ENCODE assay signal across 28 mouse cellular contexts in the genomic region with DNA sequence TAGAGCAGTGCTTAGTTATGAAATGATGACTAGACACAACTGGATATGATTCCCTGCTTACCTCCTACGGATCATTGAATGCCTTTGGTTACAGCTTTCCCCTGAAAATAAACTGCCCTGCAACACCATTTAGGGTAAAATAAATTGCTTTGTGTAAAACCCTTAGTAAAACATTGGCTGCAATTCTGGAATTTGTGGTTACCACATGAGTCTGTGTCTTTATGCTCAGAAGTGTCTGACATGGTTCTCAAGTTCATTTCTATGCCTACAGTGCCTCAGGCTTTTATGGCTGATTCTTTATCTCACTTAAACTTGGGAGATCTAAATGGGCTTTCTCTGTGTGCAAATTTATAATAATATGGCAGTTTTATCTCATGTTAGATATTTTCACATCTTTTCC. TPM values are rescaled to one million over a fixed set of nuclear protein-coding genes. Genes with fewer than 3 reads are reported as not detected.
A peak's percentile ranks its signal among the peaks of the same experiment; 100 is the strongest.
DNase-seq lines count a peak whose midpoint lies in the region; ATAC-seq and TF ChIP-seq lines count a peak whose summit lies in the region.
"Had no signal": no experiment of that assay in that cellular context is flagged by ENCODE, and none has a peak within 500 bp of the region (broad histone marks: within the 10 kb centered on the region; RNA-seq: fewer than 3 reads in every experiment).

No protein-coding gene starts in this region.

- no peak for ATAC-seq in hindbrain, embryonic 14.5 days (ENCODE audit: low FRiP score)
- ATAC-seq in hindbrain, embryonic 12.5 days (ENCODE audit: low FRiP score), result no peak
- ATAC-seq in Patski, result peak; percentile 90
- ATAC-seq: CD4-positive, CD25-positive, alpha-beta regulatory T cell, adult 4 months; forebrain, embryonic 14.5 days; forebrain, embryonic 16.5 days had no signal

- DNase-seq in hindbrain, embryonic 14.5 days (ENCODE audit: low spot score), result peak; percentile 7
- DNase-seq in Muller cell, postnatal 12 days (ENCODE audit: inconsistent ontology term), result peak; percentile 78
- DNase-seq in Patski (ENCODE audit: low read depth, low spot score), result peak; percentile 56
- peak; percentile 47 for DNase-seq in fibroblast of lung, adult 2 months (ENCODE audit: low read depth)
- DNase-seq in kidney, postnatal 36 days, result no peak
- no peak for DNase-seq in limb, embryonic 10.5 days (ENCODE audit: low spot score)
- no peak for DNase-seq in heart, postnatal 25 days (ENCODE audit: low spot score)
- DNase-seq: adrenal gland, adult 2 months; adrenal gland, postnatal 10 days; adrenal gland, postnatal 25 days; B cell, adult 2 months; cerebellum, adult 11 months; cerebellum, adult 18-20 months; cerebellum, adult 8-10 months; cerebellum, adult 9-11 months; cerebellum, postnatal 14 days; embryo, embryonic 11 days had no signal

- no peak overlapping the region for H3K4me3 ChIP-seq in hindbrain, embryonic 14.5 days (replicated peaks; ENCODE audit: low read length)
- no peak overlapping the region for H3K4me3 ChIP-seq in hindbrain, embryonic 12.5 days
- no peak overlapping the region for H3K4me3 ChIP-seq in limb, embryonic 10.5 days
- H3K4me3 ChIP-seq: embryonic facial prominence, embryonic 12.5 days; embryonic facial prominence, embryonic 15.5 days; forebrain, embryonic 10.5 days; forebrain, embryonic 12.5 days had no signal

- TF ChIP-seq CTCF in Patski (IDR thresholded peaks at IDR 0.05), result no peak

- no peaks in the 10 kb centered on the region for H3K36me3 ChIP-seq in hindbrain, embryonic 14.5 days (replicated peaks; ENCODE audit: control insufficient read depth, insufficient read depth)
- no peaks in the 10 kb centered on the region for H3K36me3 ChIP-seq in hindbrain, embryonic 12.5 days
- no peaks in the 10 kb centered on the region for H3K36me3 ChIP-seq in limb, embryonic 10.5 days
- H3K36me3 ChIP-seq: embryonic facial prominence, embryonic 12.5 days; embryonic facial prominence, embryonic 15.5 days; forebrain, embryonic 10.5 days; forebrain, embryonic 12.5 days; G1E had no signal

- H3K4me1 ChIP-seq in hindbrain, embryonic 14.5 days (replicated peaks; ENCODE audit: control insufficient read depth, insufficient read depth, low read length), result no peaks in the 10 kb centered on the region
- H3K4me1 ChIP-seq in hindbrain, embryonic 12.5 days, result no peaks in the 10 kb centered on the region
- no peaks in the 10 kb centered on the region for H3K4me1 ChIP-seq in limb, embryonic 10.5 days
- H3K4me1 ChIP-seq: embryonic facial prominence, embryonic 12.5 days; embryonic facial prominence, embryonic 15.5 days; forebrain, embryonic 10.5 days; forebrain, embryonic 12.5 days had no signal

- H3K27me3 ChIP-seq in hindbrain, embryonic 14.5 days (ENCODE audit: control insufficient read depth, insufficient read depth, low read length), result no peaks in the 10 kb centered on the region
- no peaks in the 10 kb centered on the region for H3K27me3 ChIP-seq in hindbrain, embryonic 12.5 days
- no peaks in the 10 kb centered on the region for H3K27me3 ChIP-seq in Patski
- H3K27me3 ChIP-seq in limb, embryonic 10.5 days (ENCODE audit: low read depth, poor library complexity, severe bottlenecking), result no peaks in the 10 kb centered on the region
- H3K27me3 ChIP-seq: CH12.LX; embryonic facial prominence, embryonic 12.5 days; embryonic facial prominence, embryonic 15.5 days; forebrain, embryonic 12.5 days had no signal

- intact Hi-C loops in heart, postnatal 25 days (cut with DNase I), result no loop called here

- H3K9me3 ChIP-seq in hindbrain, embryonic 14.5 days (ENCODE audit: control insufficient read depth, low read length), result no peaks in the 10 kb centered on the region
- H3K9me3 ChIP-seq in hindbrain, embryonic 12.5 days (replicated peaks), result no peaks in the 10 kb centered on the region
- H3K9me3 ChIP-seq in limb, embryonic 10.5 days (replicated peaks), result no peaks in the 10 kb centered on the region
- H3K9me3 ChIP-seq: embryonic facial prominence, embryonic 12.5 days; embryonic facial prominence, embryonic 15.5 days; forebrain, embryonic 10.5 days; forebrain, embryonic 12.5 days; G1E had no signal

- CTCF ChIA-PET in Patski (lab: Charles Lee), result interaction anchor here (1.1 kb wide), 1 partner anchor 16 kb away, joined by 3 read pairs; no protein-coding TSS in a partner anchor

- 84% methylated on average over 1 of the region's 1 CpGs for WGBS in hindbrain, embryonic 14.5 days
- 88% methylated on average over 1 of the region's 1 CpGs for WGBS in hindbrain, embryonic 12.5 days
- WGBS in limb, embryonic 10.5 days, result 88% methylated on average over 1 of the region's 1 CpGs

- no peak overlapping the region for H3K9ac ChIP-seq in hindbrain, embryonic 14.5 days
- H3K9ac ChIP-seq in hindbrain, embryonic 12.5 days, result no peak overlapping the region
- H3K9ac ChIP-seq: embryonic facial prominence, embryonic 12.5 days; embryonic facial prominence, embryonic 15.5 days; forebrain, embryonic 12.5 days had no signal

- POLR2A ChIA-PET in Patski (lab: Charles Lee), result no interaction called here

- in situ Hi-C loops in Patski (cut with MboI; ENCODE audit: low pct_unique_long_range_greater_than_20kb), result no loop called here

- no peak overlapping the region for H3K27ac ChIP-seq in hindbrain, embryonic 14.5 days
- H3K27ac ChIP-seq in hindbrain, embryonic 12.5 days, result no peak overlapping the region
- no peak overlapping the region for H3K27ac ChIP-seq in limb, embryonic 10.5 days
- H3K27ac ChIP-seq: embryonic facial prominence, embryonic 12.5 days; embryonic facial prominence, embryonic 15.5 days; forebrain, embryonic 10.5 days; forebrain, embryonic 12.5 days had no signal

- no peak overlapping the region for H3K4me2 ChIP-seq in hindbrain, embryonic 14.5 days (replicated peaks)
- H3K4me2 ChIP-seq in hindbrain, embryonic 12.5 days (replicated peaks), result no peak overlapping the region
- H3K4me2 ChIP-seq: embryonic facial prominence, embryonic 12.5 days; embryonic facial prominence, embryonic 15.5 days; forebrain, embryonic 12.5 days had no signal

RNA-seq across cellular contexts. Expression of a gene that starts 26.1 kb away (rescaled TPM):
- 0.25 and 0.31 TPM in 2 replicates for polyA plus RNA-seq in hindbrain, embryonic 14.5 days (2014; fragmentation: Nextera tagmentation; extraction: Ambion mirVana)
- polyA plus RNA-seq in hindbrain, embryonic 12.5 days (2016; fragmentation: Nextera tagmentation; extraction: Ambion mirVana), result not detected in 2 replicates
- not detected for polyA plus RNA-seq in Patski (2021)
- not detected in 2 replicates for polyA plus RNA-seq in limb, embryonic 10.5 days (2016; fragmentation: Nextera tagmentation; extraction: Ambion mirVana)
- total RNA-seq in heart, postnatal 25 days (2021), result not detected
- total RNA-seq: adrenal gland, adult 2 months; adrenal gland, postnatal 10 days; adrenal gland, postnatal 25 days; adrenal gland, postnatal 4 days had no signal
- polyA plus RNA-seq: adrenal gland, adult 2 months; embryonic facial prominence, embryonic 12.5 days; embryonic facial prominence, embryonic 15.5 days; forebrain, embryonic 10.5 days; forebrain, embryonic 12.5 days; forebrain, embryonic 16.5 days; G1E had no signal

Comparison
In these comparisons a context has a peak if more than half of its experiments do, and no peak if none do; other contexts are left out.
1. DNase-seq: peak in hindbrain, embryonic 14.5 days (single experiment), Muller cell, postnatal 12 days (single experiment), Patski (single experiment) and fibroblast of lung, adult 2 months (single experiment); none in kidney, postnatal 36 days (0 of 2), limb, embryonic 10.5 days (single experiment) and heart, postnatal 25 days (single experiment).